Mouse (Mus musculus) thymus, adult 2 months (tissue): ENCODE measurements around the gene Psma7.

Source experiments
- CTCF ChIP-seq: fragments of 200-500 bp; IDR thresholded peaks from 2 replicates; pipeline ENCODE4 v1.5.1; 2012; ENCODE audit warnings: mild to moderate bottlenecking, control low read depth, low read length, moderate library complexity, borderline replicate concordance; ENCODE audit not compliant: control insufficient read depth, poor library complexity, insufficient read depth; ENCODE audit errors: extremely low read depth
- POLR2A ChIP-seq: fragments of 200-500 bp; IDR thresholded peaks from 2 replicates; pipeline ENCODE4 v1.6.1; 2012; ENCODE audit warnings: mild to moderate bottlenecking, low read length, control low read depth, moderate library complexity; ENCODE audit not compliant: control insufficient read depth, poor library complexity, insufficient read depth; ENCODE audit errors: extremely low read depth

GRCm38 (mm10) chr2:180087472-180087871 is 45.2 kb upstream of the Psma7 start:
- no peak for TF ChIP-seq CTCF
- no peak for TF ChIP-seq POLR2A
